ENCODE assay signal across 17 mouse cellular contexts in the genomic region with DNA sequence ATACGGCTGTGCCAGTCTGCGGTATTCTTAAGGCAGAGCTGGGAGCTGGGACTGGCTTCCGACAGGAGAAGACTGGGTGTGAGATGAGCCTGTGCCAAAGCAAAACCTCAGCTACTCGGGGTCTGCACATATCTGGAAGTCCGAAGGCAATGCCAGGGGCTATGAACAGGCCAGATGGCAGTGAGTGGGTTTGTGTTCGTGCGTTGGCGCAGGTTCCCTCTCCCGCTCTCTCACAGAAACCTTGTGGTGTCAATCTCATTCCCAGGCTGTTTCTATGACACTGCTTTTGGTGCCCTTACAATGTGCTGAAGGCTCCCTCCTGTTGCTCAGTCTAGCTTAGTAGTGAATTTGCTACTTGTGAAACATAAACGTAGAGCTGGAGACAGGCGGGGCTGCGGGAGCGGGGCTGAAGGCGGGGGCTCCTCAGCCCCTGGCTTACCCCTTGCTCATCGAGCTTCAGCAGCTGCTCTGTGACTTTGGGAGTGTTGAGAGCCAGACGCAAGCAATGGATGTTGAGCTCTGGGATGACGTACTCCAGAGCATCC.
A peak's percentile ranks its signal among the peaks of the same experiment; 100 is the strongest.
DNase-seq lines count a peak whose midpoint lies in the region; ATAC-seq lines count a peak whose summit lies in the region.
"Had no signal": no experiment of that assay in that cellular context is flagged by ENCODE, and none has a peak within 500 bp of the region (broad histone marks: within the 10 kb centered on the region; RNA-seq: fewer than 3 reads in every experiment).

No protein-coding gene starts in this region.

- H3K4me2 ChIP-seq in forebrain, embryonic 15.5 days (replicated peaks) = no peak overlapping the region
- no peak overlapping the region for H3K4me2 ChIP-seq in stomach, embryonic 16.5 days (ENCODE audit: low read depth, low read length)
- H3K4me2 ChIP-seq: kidney, embryonic 15.5 days; limb, embryonic 12.5 days; lung, embryonic 14.5 days; midbrain, embryonic 11.5 days had no signal

- WGBS in forebrain, embryonic 15.5 days = 64% methylated on average over 17 of the region's 17 CpGs
- WGBS in forebrain, embryonic 10.5 days = 93% methylated on average over 17 of the region's 17 CpGs
- WGBS in stomach, embryonic 16.5 days = 62% methylated on average over 17 of the region's 17 CpGs

- H3K9ac ChIP-seq in forebrain, embryonic 15.5 days (replicated peaks) = no peak overlapping the region
- no peak overlapping the region for H3K9ac ChIP-seq in stomach, embryonic 16.5 days (ENCODE audit: low read length)
- H3K9ac ChIP-seq: kidney, embryonic 15.5 days; limb, embryonic 12.5 days; lung, embryonic 14.5 days had no signal

- peak; percentile 71 for ATAC-seq in forebrain, embryonic 15.5 days (replicated peaks)
- ATAC-seq in stomach, embryonic 16.5 days (ENCODE audit: insufficient read depth, low FRiP score) = peak; percentile 79
- ATAC-seq: Patski had no signal

- H3K27ac ChIP-seq in forebrain, embryonic 15.5 days (replicated peaks) = peak overlapping the region; percentile 79
- H3K27ac ChIP-seq in forebrain, embryonic 10.5 days = no peak overlapping the region
- peak overlapping the region; percentile 35 for H3K27ac ChIP-seq in stomach, embryonic 16.5 days (ENCODE audit: low read length)
- H3K27ac ChIP-seq: kidney, embryonic 15.5 days; limb, embryonic 12.5 days had no signal

- no peaks in the 10 kb centered on the region for H3K27me3 ChIP-seq in forebrain, embryonic 15.5 days
- H3K27me3 ChIP-seq in forebrain, embryonic 10.5 days (ENCODE audit: poor library complexity, severe bottlenecking) = no peaks in the 10 kb centered on the region
- H3K27me3 ChIP-seq in stomach, embryonic 16.5 days (ENCODE audit: control insufficient read depth, insufficient read depth, low read length) = no peaks in the 10 kb centered on the region
- H3K27me3 ChIP-seq: kidney, embryonic 15.5 days; limb, embryonic 12.5 days; Patski had no signal

- H3K9me3 ChIP-seq in forebrain, embryonic 15.5 days = no peaks in the 10 kb centered on the region
- no peaks in the 10 kb centered on the region for H3K9me3 ChIP-seq in forebrain, embryonic 10.5 days
- H3K9me3 ChIP-seq in stomach, embryonic 16.5 days (replicated peaks; ENCODE audit: control insufficient read depth, low read length) = no peaks in the 10 kb centered on the region
- H3K9me3 ChIP-seq: kidney, embryonic 15.5 days; limb, embryonic 12.5 days had no signal

- peaks cover 30% of the 10 kb centered on the region for H3K4me1 ChIP-seq in forebrain, embryonic 15.5 days
- H3K4me1 ChIP-seq in forebrain, embryonic 10.5 days = peaks cover 11% of the 10 kb centered on the region
- H3K4me1 ChIP-seq in stomach, embryonic 16.5 days (ENCODE audit: control insufficient read depth, insufficient read depth, low read length) = peaks cover 15% of the 10 kb centered on the region
- H3K4me1 ChIP-seq: limb, embryonic 12.5 days had no signal

- DNase-seq in forebrain, embryonic 10.5 days (ENCODE audit: extremely low spot score, low spot score) = no peak
- DNase-seq in right cerebral cortex, adult 18-20 months = peak; percentile 49
- DNase-seq in right cerebral cortex, postnatal 25 days = no peak
- DNase-seq in layer of hippocampus, adult 9-10 months (ENCODE audit: low spot score) = peak; percentile 40
- DNase-seq in lung, postnatal 25 days (ENCODE audit: low spot score) = no peak
- no peak for DNase-seq in adrenal gland, postnatal 36 days
- DNase-seq: adrenal gland, adult 2 months; cerebellum, adult 18-20 months; gastrocnemius, postnatal 36 days; lung, embryonic 14.5 days; thymus, postnatal 36 days had no signal

- H3K4me3 ChIP-seq in forebrain, embryonic 15.5 days = no peak overlapping the region
- no peak overlapping the region for H3K4me3 ChIP-seq in forebrain, embryonic 10.5 days
- no peak overlapping the region for H3K4me3 ChIP-seq in stomach, embryonic 16.5 days (replicated peaks; ENCODE audit: low read length)
- H3K4me3 ChIP-seq: kidney, embryonic 15.5 days; limb, embryonic 12.5 days had no signal

- peaks cover 7% of the 10 kb centered on the region; the same call in 1 of the 2 replicates for H3K36me3 ChIP-seq in forebrain, embryonic 15.5 days
- H3K36me3 ChIP-seq in forebrain, embryonic 10.5 days (replicated peaks) = peaks cover 52% of the 10 kb centered on the region
- no peaks in the 10 kb centered on the region; the same call in 1 of the 2 replicates for H3K36me3 ChIP-seq in stomach, embryonic 16.5 days (ENCODE audit: control insufficient read depth, insufficient read depth, low read length)

Comparison
In these comparisons a context has a peak if more than half of its experiments do, and no peak if none do; other contexts are left out.
1. DNase-seq: peak in right cerebral cortex, adult 18-20 months (single experiment) and layer of hippocampus, adult 9-10 months (single experiment); none in forebrain, embryonic 10.5 days (single experiment), right cerebral cortex, postnatal 25 days (single experiment), lung, postnatal 25 days (single experiment) and adrenal gland, postnatal 36 days (0 of 2).